Mouse (Mus musculus): ENCODE results near the gene Fam234a. TPM values are rescaled to one million over a fixed set of nuclear protein-coding genes. Genes with fewer than 3 reads are reported as not detected.
"Not testable (repeated sequence)": the region's sequence is repeated elsewhere in the genome, so short reads cannot be mapped to it uniquely, and the experiment has no call there.

Gene Fam234a
- total and polyA plus RNA-seq, 3 experiments = 110 to 137 (median 112) TPM

DNA sequence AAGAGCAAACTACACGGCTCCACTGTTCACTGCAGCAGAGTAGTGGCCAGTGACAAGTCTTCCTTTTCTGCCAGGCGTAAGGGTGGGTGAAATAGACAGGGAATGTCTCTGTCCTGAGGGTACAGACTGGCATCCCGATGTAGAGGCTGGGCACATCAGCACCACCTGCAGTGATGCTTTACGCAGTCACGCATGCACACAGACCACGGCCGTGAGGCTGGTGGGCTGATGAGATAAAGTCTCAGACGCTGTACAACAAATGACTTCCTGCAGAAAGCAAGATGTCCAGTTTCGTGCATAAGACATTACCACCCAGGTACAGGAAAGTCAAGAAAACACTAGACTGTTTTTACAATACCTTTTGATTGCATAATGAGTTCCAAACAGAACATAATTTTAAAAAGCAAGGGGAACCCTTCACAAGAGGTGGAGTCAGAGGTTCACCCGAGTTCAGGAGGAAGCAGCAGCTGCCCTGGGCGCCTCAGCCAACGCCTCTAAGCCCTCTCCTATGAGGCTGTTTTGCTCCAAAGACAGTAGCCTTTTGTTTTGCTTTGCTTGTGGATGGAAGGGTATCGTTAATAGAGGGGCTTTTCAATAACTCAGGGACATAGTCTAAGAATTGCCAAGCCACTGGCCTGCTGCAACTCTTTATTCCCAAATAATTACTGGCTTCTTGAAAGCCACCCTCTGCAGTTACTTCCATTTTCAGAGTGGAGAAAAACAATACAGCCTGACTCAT is 8.8 kb downstream of the Fam234a start:
- DNase-seq = no peak

DNA sequence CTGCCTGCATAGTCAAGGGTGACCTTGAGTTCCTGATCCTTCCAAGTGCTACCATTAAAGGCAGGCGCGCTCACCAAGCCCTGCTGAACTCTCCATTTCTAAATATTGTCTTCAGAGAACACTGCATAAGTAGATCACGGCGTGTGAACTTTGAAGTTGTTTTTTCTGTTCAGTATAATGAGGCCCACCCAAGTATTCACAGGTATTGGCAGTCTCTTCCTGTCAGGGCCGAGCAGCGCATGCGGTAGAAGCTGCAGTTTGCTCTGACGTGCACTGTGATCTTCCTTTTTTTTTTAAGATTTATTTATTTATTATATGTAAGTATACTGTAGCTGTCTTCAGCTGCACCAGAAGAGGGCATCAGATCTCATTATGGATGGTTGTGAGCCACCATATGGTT is 9.7 kb downstream of the Fam234a start:
- no peak for DNase-seq

DNA sequence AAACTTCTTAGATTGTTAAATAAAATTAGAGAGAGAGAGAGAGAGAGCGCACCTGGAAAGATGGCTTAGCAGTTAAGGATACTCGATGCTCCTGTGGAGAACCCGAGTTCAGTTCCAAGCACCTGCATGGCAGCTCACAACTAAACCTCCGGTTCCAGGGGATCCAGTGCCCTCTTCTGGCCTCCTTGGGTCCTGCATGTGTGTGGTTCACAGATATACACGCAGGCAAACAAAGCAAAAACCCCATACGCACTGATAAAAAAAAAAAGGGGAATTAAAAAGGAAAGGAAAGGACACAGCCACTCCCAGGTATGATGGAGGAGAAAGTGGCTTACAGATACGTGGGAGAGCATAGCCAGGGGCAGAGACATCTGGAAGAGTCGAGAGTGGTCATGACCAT is 11.2 kb downstream of the Fam234a start:
- no peak for DNase-seq

DNA sequence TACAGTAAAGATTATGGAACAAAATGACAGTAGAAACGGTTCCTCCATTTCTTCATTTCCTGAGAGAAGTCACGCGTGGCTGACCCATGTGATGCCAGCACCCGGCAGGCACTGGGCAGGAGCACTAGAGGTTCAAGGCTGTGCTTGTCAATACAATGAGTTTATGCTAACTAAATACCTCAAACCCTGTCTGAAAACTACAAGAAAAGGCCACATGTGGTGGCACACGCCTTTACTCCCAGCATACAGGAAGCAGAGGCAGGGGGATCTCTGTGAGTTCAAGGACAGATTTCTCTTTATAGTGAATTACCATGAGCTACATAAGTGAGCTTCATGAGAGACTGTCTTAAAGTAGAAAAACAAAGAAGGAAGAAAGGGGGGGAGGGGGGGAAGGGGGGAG is 12.9 kb downstream of the Fam234a start:
- no peak for DNase-seq

DNA sequence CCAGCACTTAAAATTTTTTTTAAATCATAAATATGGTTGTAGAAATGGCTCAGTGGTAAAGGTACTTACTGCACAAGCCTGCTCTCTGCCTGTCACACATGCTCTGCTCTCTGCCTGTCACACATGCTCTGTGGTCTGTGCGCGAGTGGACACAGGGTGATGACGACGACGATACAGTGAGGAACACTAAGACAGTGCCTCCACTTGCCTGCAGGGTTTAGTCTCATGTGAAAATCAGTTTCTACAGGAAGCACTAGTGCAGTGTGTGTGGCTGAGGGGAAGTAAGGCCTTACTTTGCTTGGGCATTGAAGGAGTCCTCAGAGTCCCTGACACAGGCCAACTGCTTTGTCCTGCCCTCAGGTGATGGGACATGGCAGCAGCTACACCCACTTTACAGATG is 14.3 kb downstream of the Fam234a start:
- no peak for DNase-seq

DNA sequence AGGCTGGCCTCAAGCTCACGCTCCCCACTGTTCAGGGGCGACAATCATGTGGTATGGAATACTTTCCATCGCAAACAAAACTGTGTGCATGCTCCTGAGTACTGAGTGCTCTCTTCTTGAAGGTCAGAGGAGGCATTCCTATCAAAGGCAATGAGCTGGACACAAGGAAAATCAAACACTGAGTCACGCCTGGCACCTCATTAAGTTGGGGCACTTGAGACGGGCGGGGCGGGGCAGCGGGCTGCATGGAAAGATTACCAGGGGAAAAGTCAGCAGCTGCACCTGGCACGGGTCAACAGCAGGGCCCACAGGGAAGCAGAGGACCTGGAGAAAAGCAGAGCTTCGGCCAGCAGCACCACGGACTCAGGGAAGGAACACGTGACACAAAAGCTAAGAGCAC is 18.9 kb downstream of the Fam234a start:
- peak; percentile 24 for DNase-seq

DNA sequence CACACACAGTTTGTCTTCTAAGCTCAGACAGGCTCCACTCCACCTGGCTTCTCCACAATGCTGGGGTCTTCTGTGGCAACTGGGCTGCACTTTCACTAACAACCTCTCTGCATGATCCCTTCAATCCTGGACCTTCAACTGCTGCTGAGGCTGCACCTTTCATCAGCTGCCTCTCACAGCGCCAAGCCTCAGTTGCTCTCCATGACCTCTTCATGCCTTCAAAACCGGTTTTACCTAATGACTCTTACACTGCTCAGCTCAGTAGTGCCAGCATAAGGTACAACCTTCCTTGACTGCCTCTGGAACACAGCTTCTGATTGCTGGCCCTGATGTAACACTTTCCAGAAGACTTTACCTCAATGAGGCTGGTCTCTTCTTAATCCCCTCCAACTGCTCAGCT is 22.5 kb downstream of the Fam234a start:
- no peak for DNase-seq

DNA sequence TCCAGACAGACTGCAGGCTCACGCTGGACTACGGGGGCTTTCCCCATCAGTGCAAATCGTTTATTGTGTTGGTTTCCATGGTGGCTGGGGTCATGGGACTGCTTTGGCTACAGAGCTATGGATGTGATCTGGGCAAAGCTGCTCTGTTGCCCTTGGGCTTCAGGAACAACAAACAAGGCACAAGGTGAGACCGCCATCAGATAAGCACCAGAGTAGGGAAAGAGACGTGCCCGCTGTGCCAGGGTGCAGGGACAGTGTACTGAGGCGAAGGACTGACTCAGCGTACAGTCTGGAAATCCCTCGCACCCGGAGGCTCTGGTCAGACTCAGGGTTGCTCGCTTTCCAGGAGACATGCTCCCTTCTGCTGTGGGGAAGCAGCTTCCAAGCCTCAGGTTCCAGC is 31.4 kb downstream of the Fam234a start:
- DNase-seq = no peak

DNA sequence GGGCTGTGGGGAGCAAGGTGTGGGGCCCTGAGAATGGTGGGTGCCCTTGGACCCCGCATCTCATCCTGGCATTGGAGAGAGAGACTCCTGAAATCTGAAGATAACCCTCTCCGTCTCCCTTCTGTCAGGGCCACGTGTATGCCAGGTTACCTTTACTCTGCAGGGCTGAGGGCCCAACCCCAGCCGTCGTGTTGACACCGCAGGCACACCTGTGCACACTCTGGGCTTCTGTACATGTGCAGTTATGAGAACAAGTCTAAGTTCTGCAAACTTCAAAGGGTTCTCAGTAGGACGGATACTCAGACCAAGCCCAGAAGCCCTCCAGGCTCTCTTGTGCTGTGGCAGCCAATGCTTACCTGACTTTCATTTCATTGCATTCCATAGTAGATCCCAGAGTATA is 31.8 kb downstream of the Fam234a start:
- no peak for DNase-seq

DNA sequence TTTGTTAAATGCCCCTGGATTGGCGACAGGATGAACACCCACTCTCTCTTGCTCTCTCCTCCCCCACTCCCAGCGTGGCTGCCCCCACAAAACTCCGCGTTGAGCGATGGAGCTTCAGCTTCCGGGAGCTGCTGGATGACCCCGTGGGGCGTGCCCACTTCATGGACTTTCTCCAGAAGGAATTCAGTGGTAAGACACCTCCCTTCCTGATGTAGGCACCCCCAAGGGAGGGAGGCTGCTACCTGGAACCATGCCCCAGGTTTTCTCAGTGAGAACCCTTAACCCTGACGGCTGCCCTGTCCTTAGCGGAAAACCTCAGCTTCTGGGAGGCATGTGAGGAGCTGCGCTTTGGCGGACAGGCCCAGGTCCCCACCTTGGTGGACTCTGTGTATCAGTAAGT is 36.4 kb downstream of the Fam234a start, which contains the start of gene Arhgdig:
TSS of gene Arhgdig (minus strand) at position 101 of the 400 bp plus-strand sequence.
- DNase-seq = no peak

DNA sequence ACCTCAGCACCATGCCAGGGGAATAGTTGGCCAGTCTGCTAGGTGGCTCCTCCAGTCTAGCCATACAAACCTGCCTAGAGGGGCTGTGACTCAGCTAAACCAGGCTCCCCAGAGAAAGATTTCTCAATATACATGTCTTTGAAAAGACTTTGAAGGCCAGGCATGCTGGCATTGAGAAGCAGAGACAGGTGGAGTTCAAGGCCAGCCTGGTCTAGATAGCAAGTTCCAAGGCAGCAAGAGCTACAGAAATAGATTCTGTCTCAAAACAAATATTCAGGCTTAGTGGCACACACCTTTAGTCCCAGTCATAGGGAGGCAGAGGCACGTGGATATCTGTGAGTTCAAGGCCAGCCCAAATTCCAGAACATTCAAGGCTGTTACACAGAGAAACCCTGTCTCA is 37.6 kb downstream of the Fam234a start:
- peak; percentile 74 for DNase-seq

DNA sequence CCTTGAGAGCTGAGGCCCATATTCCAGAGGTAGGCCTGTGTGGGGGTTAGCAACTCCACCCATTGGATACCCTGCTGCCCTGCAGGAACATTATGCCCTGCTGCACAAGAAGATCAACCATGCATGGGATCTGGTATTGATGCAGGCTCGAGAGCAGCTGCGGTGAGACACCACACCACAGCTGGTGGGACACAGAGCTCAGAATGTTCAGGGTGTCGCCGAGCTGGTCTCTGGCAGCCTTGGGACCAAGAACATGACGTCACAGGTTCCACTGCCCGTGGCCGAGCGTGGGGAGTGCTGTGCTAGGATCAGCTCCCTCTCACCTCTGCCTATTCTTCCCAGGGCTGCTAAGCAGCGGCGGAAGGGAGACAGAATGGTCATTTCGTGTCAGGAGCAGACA is 39.3 kb downstream of the Fam234a start:
- no peak for DNase-seq

DNA sequence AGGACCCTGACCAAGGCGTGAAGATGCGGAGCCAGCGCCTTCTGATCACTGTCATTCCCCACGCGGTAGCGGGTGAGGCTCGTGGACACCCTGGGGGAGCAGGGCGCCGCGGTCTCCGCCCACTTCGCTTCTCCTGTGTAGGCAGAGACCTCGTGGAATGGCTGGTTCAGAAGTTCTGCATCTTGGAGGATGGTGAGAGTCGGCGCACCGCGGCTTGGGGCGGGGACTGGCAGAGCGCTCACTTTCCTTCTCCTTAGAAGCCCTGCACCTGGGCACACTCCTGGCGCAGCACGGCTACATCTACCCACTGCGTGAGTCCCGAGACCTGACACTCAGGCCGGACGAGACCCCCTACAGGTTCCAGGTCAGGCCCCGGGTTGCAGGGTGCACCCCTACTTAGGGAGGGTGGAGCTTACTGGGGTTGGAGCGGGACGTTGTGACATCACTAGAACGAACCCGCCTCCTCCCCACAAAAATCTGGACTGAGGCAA is 40.7 kb downstream of the Fam234a start:
- DNase-seq = peak; percentile 86

DNA sequence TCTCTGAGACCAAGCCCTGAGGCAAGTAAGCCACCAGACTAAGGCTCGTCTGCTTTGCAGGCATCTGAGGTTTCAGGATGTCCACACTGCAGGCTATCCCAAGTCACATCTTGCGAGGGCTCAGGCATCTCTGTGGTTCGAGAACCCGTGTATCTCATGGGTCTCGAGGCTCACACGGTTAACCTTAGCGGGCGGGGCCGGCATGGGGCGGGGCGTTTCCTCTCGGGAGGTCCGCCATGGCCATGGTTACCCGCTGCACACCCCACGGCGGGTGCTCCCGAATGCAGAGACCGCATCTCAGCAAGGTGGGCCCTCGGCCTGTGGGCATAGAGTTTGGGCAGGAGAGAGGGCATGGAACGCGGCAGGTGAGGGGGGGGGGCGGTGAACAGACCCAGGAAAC is 41.3 kb downstream of the Fam234a start, which contains the start of gene Rgs11:
TSS of gene Rgs11 (plus strand) at position 215 of the 400 bp plus-strand sequence.
- peak; percentile 81 for DNase-seq

DNA sequence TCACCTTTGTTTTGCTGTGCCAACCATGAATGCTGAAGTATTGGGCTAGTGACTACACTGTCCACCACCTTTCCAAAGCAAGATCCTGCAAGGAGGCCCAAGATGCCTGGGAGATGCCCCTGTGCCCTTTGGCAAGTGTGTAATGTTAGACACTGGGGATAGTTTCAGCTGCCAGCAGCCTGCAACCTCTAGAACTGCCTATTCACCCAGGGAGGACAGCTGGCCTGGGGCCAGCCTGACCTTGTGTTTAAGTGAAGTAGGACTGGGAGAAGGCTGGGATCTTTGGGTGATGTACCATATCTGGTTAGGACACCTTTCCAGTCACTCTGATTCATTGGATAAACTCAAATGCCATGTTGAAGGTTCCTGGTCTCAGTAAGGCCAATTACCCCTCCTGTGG is 42.0 kb downstream of the Fam234a start:
- peak; percentile 73 for DNase-seq

DNA sequence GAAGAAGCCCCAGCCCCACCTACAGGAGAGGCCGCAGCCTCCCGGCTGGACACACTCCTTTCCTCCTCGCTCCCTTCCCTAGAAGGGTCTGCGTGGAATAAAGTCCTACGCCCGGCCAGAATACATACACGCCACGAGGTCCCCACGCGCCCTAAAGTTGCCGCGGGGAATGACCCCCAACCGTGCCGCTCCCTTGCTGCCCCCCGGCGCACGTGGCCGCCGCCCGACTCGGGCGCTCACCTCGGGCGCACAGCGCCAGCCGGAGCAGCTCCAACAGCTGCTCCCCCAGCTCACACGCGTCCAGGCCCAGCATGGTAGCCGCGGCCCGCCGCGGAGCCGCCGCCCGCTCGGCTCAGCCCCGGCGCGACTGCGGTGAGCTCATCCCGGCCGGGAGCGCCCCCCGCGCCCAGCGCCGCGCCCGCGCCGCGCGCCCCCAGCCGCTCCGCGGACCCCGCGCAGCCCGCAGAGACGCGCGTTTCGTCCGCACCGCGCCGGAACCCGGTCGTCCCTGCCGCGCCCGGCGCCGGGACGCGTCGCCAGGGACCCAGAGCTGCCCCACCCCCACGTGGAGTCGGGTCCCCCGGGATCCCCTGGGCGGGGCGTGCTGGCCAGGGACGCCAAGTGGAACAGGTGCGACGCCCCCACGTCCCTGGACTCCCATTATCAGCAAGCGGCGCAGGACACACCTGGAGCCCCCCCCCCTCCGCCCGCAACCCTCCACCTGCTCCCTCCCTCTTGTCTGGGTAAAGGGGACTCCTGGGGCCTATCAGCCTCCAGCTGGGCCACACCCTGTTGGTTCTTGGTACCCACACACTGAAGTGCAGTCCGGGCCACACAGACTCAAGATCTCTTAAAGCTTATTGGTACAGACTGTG is 43.0 kb downstream of the Fam234a start:
- peak; percentile 54 for DNase-seq

DNA sequence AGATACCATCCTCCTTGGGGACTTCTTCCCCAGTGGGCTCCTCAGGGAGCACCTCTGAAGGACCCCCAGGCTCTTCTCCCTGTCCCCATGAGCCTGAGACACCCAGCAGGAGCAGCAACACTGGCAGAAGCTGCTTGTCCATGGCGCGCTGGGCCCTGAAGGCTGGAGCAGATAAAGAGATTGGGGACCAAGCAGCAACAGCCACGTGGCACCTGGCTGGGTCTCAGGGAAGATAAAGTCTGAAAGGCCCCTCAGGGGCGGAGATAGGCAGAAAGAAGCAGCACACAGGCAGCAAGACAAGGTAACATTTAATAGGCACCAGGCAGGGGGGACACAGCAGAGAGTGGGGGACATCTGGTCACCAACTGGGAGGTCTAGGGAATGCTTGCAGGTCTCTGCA is 45.1 kb downstream of the Fam234a start, which contains the start of gene Pdia2:
TSS of gene Pdia2 (minus strand) at position 196 of the 400 bp plus-strand sequence.
- no peak for DNase-seq

DNA sequence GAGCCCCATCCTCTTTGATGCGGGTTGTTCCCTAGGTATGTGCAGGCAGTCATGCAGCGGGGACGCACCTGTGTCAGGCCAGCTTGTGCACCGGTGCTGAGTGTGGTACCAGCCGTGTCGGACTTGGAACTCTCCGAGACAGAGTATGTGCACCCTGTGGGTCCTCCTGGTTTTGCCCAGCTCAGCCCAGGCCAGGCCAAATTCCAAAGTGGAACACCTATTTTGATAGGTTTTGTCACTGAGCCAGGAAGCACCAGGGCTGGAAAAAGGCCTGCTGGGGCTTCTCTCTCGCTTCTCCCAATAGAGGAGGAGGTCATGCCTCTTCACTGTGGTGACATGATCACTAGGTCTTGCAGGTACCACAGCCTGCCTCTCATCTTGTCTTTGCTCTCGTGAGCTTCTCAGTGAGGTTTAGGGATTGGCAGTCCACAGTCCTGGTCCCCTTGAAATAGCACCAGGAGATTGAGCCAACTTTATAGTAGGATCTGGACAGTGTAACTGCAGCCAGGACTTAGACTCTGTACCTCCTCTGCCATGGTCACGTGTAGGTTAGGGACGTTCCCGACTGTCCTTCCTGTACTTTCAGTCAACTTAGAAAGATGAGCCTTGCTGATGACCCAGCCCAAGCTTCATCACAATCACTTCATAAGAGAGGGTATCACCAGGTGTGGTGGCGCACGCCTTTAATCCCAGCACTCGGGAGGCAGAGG is 51.4 kb downstream of the Fam234a start:
- DNase-seq = no peak

DNA sequence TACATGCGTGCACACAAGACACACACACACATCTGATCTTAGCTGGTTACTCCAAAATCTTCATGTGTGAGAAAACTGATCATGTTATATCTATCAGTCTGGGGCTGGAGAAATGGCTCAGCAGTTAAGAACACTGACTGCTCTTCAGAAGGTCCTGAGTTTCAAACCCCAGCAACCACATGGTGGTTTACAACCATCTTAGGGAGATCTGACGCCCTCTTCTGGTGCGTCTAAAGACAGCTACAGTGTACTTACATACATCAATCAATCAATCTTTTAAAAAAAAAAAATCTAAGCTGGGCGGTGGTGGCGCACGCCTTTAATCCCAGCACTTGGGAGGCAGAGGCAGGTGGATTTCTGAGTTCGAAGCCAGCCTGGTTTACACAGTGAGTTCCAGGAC is 52.6 kb downstream of the Fam234a start:
- DNase-seq = not testable (repeated sequence)

DNA sequence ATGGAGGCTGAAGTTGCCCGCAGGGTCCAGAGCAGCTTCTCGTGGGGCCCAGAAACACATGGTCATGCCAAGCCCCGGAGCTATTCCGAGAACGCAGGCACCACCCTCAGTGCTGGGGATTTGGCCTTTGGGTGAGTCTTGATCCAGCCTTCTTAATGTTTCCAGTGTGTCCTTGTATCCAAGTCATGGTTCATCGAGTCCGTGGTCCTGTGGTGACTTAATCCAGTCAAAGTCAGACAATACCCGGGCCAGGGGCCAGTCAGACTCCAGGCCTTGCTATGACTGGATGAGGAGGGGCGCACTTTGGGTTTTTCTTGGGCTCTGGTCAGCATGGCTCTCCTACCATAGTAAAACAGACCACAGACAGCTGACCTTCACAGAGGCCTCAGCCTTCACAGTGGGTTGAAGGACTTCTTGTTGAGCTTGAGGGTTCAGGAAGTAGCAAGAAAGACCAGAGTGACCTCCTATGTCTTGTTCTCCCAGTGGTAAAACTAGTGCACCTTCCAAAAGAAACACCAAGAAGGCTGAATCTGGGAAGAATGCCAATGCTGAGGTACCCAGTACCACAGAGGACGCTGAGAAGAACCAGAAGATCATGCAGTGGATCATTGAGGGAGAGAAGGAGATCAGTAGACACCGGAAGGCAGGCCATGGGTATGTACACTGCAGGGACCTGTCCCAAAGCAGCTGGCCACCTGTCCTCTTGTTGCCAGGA is 55.8 kb downstream of the Fam234a start:
- DNase-seq = no peak

DNA sequence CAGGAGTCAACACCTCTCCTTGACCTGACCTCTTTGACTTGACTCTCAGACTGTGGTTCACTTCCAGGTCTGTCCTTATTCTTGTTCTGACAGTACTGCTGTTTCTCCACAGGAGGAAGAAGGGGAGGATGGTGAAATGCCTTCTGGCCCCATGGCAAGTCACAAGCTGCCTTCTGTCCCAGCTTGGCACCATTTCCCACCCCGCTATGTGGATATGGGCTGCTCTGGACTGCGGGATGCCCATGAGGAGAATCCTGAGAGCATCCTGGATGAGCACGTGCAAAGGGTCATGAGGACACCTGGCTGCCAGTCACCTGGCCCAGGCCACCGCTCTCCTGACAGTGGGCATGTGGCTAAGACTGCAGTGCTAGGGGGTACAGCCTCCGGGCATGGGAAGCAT is 56.5 kb downstream of the Fam234a start:
- DNase-seq = no peak

DNA sequence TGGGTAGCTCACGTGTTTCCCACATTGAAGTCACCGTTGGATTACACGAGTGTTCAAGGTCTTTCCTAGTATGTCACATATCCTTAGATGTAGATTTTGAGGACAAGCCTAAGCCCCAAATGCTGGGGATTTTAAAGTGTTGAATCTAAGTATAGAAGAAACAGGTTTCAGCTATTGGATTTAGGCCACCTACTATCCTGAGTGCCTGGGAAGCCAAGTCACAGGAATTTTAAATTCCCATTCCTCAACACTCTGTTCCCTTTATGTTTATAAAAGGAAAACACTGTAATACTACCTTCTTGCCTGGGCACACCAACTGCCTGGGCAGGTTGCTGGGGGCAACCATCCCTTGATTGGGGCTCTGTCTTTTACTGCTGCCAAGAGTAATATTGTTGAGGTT is 62.9 kb downstream of the Fam234a start:
- DNase-seq = no peak
